Mouse (Mus musculus) ES-E14 (cell line): ENCODE data around the gene Gm9507. TPM values are rescaled to one million over a fixed set of nuclear protein-coding genes. Genes with fewer than 3 reads are reported as not detected.

Experiments used
- DNase-seq: peaks from one replicate; pipeline ENCODE4 v3.0.0-alpha.2; 2013; ENCODE audit warnings: low read depth, low spot score
- H3K27ac ChIP-seq: 2 replicates; pipeline ENCODE4 v1.5.1; 2012; ENCODE audit warnings: low read depth, mild to moderate bottlenecking, low read length, moderate library complexity, mixed read lengths; ENCODE audit not compliant: poor library complexity, insufficient read depth, severe bottlenecking
- H3K36me3 ChIP-seq: 2 replicates; pipeline ENCODE4 v1.6.1; 2012; ENCODE audit warnings: mild to moderate bottlenecking, low read length, moderate library complexity, mixed read lengths; ENCODE audit not compliant: control insufficient read depth, poor library complexity, insufficient read depth, severe bottlenecking
- H3K4me1 ChIP-seq, 2 experiments: fragments of 150-350 bp in 1 of 2; sonication (generic) in 1 of 2; 2 replicates each; pipeline ENCODE4 v1.6.1; 2012; ENCODE audit warnings: low read length in 2 of 2, mild to moderate bottlenecking in 1 of 2, mixed read lengths in 1 of 2; ENCODE audit not compliant: control insufficient read depth in 2 of 2, insufficient read depth in 2 of 2, poor library complexity in 1 of 2
- H3K4me3 ChIP-seq, 2 experiments: fragments of 150-350 bp in 1 of 2; sonication (generic) in 1 of 2; 2 replicates each; pipeline ENCODE4 v1.5.1; 2012; ENCODE audit warnings: low read length in 2 of 2, low read depth in 1 of 2, mild to moderate bottlenecking in 1 of 2, mixed read lengths in 1 of 2; ENCODE audit not compliant: insufficient read depth in 1 of 2, poor library complexity in 1 of 2, severe bottlenecking in 1 of 2
- H3K9ac ChIP-seq: 2 replicates; pipeline ENCODE4 v1.6.1; 2012; ENCODE audit warnings: low read depth, mild to moderate bottlenecking, low read length, mixed read lengths; ENCODE audit not compliant: poor library complexity, insufficient read depth, severe bottlenecking
- H3K9me3 ChIP-seq: fragments of 150-350 bp; sonication (generic); 2 replicates; pipeline ENCODE4 v1.6.1; 2012; ENCODE audit warnings: low read depth, mild to moderate bottlenecking, low read length; ENCODE audit not compliant: control insufficient read depth, insufficient read depth
- CHD2 ChIP-seq: IDR thresholded peaks from 2 replicates; pipeline ENCODE4 v1.6.1; 2014; ENCODE audit warnings: mild to moderate bottlenecking, low read depth, low read length, inconsistent platforms
- HCFC1 ChIP-seq: IDR thresholded peaks from 2 replicates; pipeline ENCODE4 v1.6.1; 2012; ENCODE audit warnings: low read length, inconsistent platforms, borderline replicate concordance; ENCODE audit not compliant: insufficient read depth
- MAFK ChIP-seq: IDR thresholded peaks from 2 replicates; pipeline ENCODE4 v1.6.1; 2014; ENCODE audit warnings: mild to moderate bottlenecking, low read depth, low read length, inconsistent platforms; ENCODE audit not compliant: insufficient read depth
- ZC3H11A ChIP-seq: IDR thresholded peaks from 2 replicates; pipeline ENCODE4 v1.6.1; 2012; ENCODE audit warnings: low read depth, mild to moderate bottlenecking, inconsistent platforms, low read length, borderline replicate concordance
- ZNF384 ChIP-seq: IDR thresholded peaks from 2 replicates; pipeline ENCODE4 v1.6.1; 2012; ENCODE audit warnings: low read depth, low read length, inconsistent platforms
- in situ Hi-C, 2 experiments: fragments of 600-800 bp; cut with MboI; formaldehyde crosslinking; loops; one replicate each; pipeline ENCODE4 v1.15.1; 2025; ENCODE audit warnings: low sequenced_read_pairs in 2 of 2, inconsistent platforms in 1 of 2; ENCODE audit not compliant: unreplicated experiment in 2 of 2
- total RNA-seq: library from RNA; depleted of rRNA; stranded (reverse); fragments of 300-350 nt; gene quantifications from 2 replicates; pipeline ENCODE4 v1.2.3, GENCODE M21; 2012

Gm9507 gene
- total RNA-seq, 1 experiment: not detected

- Histone ChIP-seq H3K4me3 (no peak overlapping the region), H3K4me1 (no peaks in the 10 kb centered on the region), H3K36me3 (no peaks in the 10 kb centered on the region), H3K27ac (no peak overlapping the region), H3K9ac (no peak overlapping the region), H3K9me3 (no peaks in the 10 kb centered on the region)
- in situ Hi-C loops: no loop called here
- no peak for DNase-seq
- TF ChIP-seq ZNF384 (no peak), HCFC1 (no peak), MAFK (no peak), ZC3H11A (no peak)
These were observed 27.4 kb upstream of the Gm9507 start for GRCm38 (mm10) chr10:77839006-77839405.

DNA sequence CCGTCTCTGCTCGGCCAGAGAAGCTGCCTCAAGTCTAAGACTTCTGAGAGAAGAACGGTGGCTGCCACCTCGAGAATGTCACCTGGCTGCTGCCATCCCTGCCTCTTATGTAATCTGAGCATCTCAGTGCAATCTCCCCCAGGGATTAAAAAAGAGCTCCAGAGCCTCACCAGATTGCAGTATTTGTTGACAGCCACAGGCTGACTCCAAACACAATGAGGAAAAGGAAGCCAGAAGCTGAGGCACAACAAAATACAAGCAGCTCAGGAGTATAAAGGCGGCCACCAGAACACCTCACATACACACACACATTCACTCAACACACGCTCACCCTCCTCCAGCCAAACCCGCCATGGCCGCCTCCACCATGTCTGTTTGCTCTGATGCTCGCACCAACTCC is 24.0 kb upstream of the Gm9507 start, which contains the start of gene Krtap10-10:
Krtap10-10 (plus strand) TSS at position 301 of the 400 bp plus-strand sequence.
- no peak within 1 kb of the TSS for H3K27ac ChIP-seq
- no peaks in the 10 kb centered on the region for H3K9me3 ChIP-seq
- in situ Hi-C loops: no loop called here
- H3K4me3 ChIP-seq: peak within 1 kb of the TSS in 1 of 2 experiments; percentile 25; a peak in 1 of 4 replicates
- TF ChIP-seq HCFC1 (no peak), CHD2 (no peak), MAFK (no peak), ZC3H11A (no peak), ZNF384 (no peak)
- no peaks in the 10 kb centered on the region for H3K4me1 ChIP-seq
- no peaks in the 10 kb centered on the region for H3K36me3 ChIP-seq
- H3K9ac ChIP-seq: 0 out of 2 replicates have a peak within 1 kb of the TSS, but pooled peaks have one; percentile 21
- no peak for DNase-seq

GRCm38 (mm10) chr10:77826951-77827350 is 15.3 kb upstream of the Gm9507 start, which contains the start of gene Krtap10-4:
TSS of gene Krtap10-4 (minus strand) at chr10:77827095.
- H3K4me1 ChIP-seq: no peaks in the 10 kb centered on the region
- H3K4me3 ChIP-seq: no peak within 1 kb of the TSS
- DNase-seq: no peak
- no peaks in the 10 kb centered on the region for H3K36me3 ChIP-seq
- no peak within 1 kb of the TSS for H3K9ac ChIP-seq
- no peaks in the 10 kb centered on the region for H3K9me3 ChIP-seq
- in situ Hi-C loops: no loop called here
- no peak within 1 kb of the TSS for H3K27ac ChIP-seq
- TF ChIP-seq ZC3H11A (no peak), ZNF384 (no peak), HCFC1 (no peak), MAFK (no peak), CHD2 (no peak)

GRCm38 (mm10) chr10:77819203-77819602 is 7.6 kb upstream of the Gm9507 start:
- in situ Hi-C loops: no loop called here
- no peak for DNase-seq
- TF ChIP-seq ZNF384: no peak
- TF ChIP-seq MAFK: no peak
- no peak for TF ChIP-seq HCFC1
- no peak for TF ChIP-seq ZC3H11A
- TF ChIP-seq CHD2: no peak
- Histone ChIP-seq H3K36me3 (no peaks in the 10 kb centered on the region), H3K27ac (no peak overlapping the region), H3K4me1 (no peaks in the 10 kb centered on the region), H3K9ac (no peak overlapping the region), H3K4me3 (no peak overlapping the region), H3K9me3 (no peaks in the 10 kb centered on the region)

DNA sequence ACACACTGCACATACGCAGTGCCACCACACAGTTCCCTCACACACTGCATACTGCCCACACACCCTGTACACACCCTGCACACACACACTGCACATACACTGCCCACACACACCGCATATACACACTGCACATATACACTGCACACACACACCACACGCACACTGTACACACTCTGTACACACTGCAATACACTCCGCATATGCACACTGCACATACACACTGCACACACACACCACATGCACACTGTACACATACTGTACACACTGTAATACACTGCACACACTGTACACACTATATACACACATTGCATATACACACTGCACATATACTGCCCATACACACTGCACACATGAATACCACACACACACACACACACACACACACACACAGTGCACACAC is 6.9 kb upstream of the Gm9507 start:
- no peak for DNase-seq
- no peaks in the 10 kb centered on the region for H3K9me3 ChIP-seq
- H3K36me3 ChIP-seq: no peaks in the 10 kb centered on the region
- no peak overlapping the region for H3K27ac ChIP-seq
- no peak overlapping the region for H3K4me3 ChIP-seq
- TF ChIP-seq ZNF384 (no peak), MAFK (no peak), CHD2 (no peak), ZC3H11A (no peak)
- no peak overlapping the region for H3K9ac ChIP-seq
- in situ Hi-C loops: no loop called here
- no peaks in the 10 kb centered on the region for H3K4me1 ChIP-seq
